Mouse (Mus musculus) heart, postnatal 10 days (tissue): ENCODE data around the gene Spaca6. TPM values are rescaled to one million over a fixed set of nuclear protein-coding genes. Genes with fewer than 3 reads are reported as not detected.

Experiments
- DNase-seq, 2 experiments: peaks; one replicate each; pipeline ENCODE4 v3.0.0; 2021
- intact Hi-C: fragments of 180-260 bp; cut with DNase I; formaldehyde crosslinking; loops from one replicate; pipeline ENCODE4 v1.15.1; 2025
- microRNA-seq, 2 experiments: library from miRNA; unstranded; fragments of <30 nt; microRNA quantifications; one replicate each; pipeline ENCODE4 v1.2.0; 2022
- total RNA-seq, 2 experiments: library from RNA; stranded (reverse); gene quantifications; 2 replicates each; pipeline ENCODE4 v1.2.3; 2021

Gene Spaca6
- total RNA-seq, 2 experiments from 2014 or later, result 24.6 to 27.2 TPM

- DNase-seq, result no peak
- intact Hi-C loops, result no loop called here
These were observed 62.9 kb downstream of the Spaca6 start for GRCm38 (mm10) chr17:17889732-17890425.

Small RNA genes lying within 50 kb of the gene (microRNA-seq; reads per million reads assigned to microRNA genes)
- 0 reads per million in 2 experiments for gene Gm25927
- gene Mir125a, result 9,770 to 14,955 reads per million in 2 experiments
- gene Mir99b, result 11,010 to 18,775 reads per million in 2 experiments
- 0 reads per million in 2 experiments for gene Mirlet7e

Other genes with a start within 250 kb of the Spaca6 start
- gene Lnpep, start 202.1 kb upstream of the Spaca6 start, total RNA-seq, result 100 to 1,000 TPM; 170 to 171 TPM
- not detected for gene Vmn2r90, start 123.4 kb upstream of the Spaca6 start, total RNA-seq
- gene Has1, start 28.0 kb downstream of the Spaca6 start, total RNA-seq, result under 1 TPM; 0.40 to 0.77 TPM
- gene Fpr1, start 56.8 kb downstream of the Spaca6 start, total RNA-seq, result under 1 TPM in 1 of 2 experiments, not detected in 1; 0.20 TPM
- gene Fpr2, start 60.7 kb downstream of the Spaca6 start, total RNA-seq, result under 1 TPM in 1 of 2 experiments, not detected in 1; 0.40 TPM
- not detected for gene Fpr3, start 60.7 kb downstream of the Spaca6 start, total RNA-seq
- not detected for gene Fpr-rs4, start 194.6 kb downstream of the Spaca6 start, total RNA-seq
- not detected for gene Vmn2r124, start 222.3 kb downstream of the Spaca6 start, total RNA-seq